Mouse (Mus musculus) liver, adult (tissue): Measurements from ENCODE around the gene Ctsd.

Source experiments
- GATA4 ChIP-seq: IDR thresholded peaks from 2 replicates; pipeline ENCODE4 v1.6.1; 2014; ENCODE audit warnings: mild to moderate bottlenecking, low read length; ENCODE audit not compliant: insufficient replicate concordance

Ctsd gene

GRCm38 (mm10) chr7:142371398-142371767 is 16.5 kb downstream of the Ctsd start:
- no peak for TF ChIP-seq GATA4

GRCm38 (mm10) chr7:142370937-142371336 is 16.9 kb downstream of the Ctsd start:
- no peak for TF ChIP-seq GATA4

- no peak for TF ChIP-seq GATA4
Measured at GRCm38 (mm10) chr7:142369820-142370219, 18.0 kb downstream of the Ctsd start.

- no peak for TF ChIP-seq GATA4
Measured at GRCm38 (mm10) chr7:142368856-142369255, 19.0 kb downstream of the Ctsd start.

GRCm38 (mm10) chr7:142363107-142363506 is 24.7 kb downstream of the Ctsd start:
- no peak for TF ChIP-seq GATA4

GRCm38 (mm10) chr7:142360743-142361142 is 27.1 kb downstream of the Ctsd start:
- no peak for TF ChIP-seq GATA4

GRCm38 (mm10) chr7:142359129-142359528 is 28.7 kb downstream of the Ctsd start:
- no peak for TF ChIP-seq GATA4

GRCm38 (mm10) chr7:142357566-142357965 is 30.3 kb downstream of the Ctsd start:
- TF ChIP-seq GATA4, result no peak

GRCm38 (mm10) chr7:142354661-142355233 is 33.1 kb downstream of the Ctsd start:
- no peak for TF ChIP-seq GATA4

GRCm38 (mm10) chr7:142353854-142354253 is 34.0 kb downstream of the Ctsd start:
- no peak for TF ChIP-seq GATA4

- TF ChIP-seq GATA4, result no peak
Measured at GRCm38 (mm10) chr7:142351569-142351968, 36.3 kb downstream of the Ctsd start.

- TF ChIP-seq GATA4, result no peak
Measured at GRCm38 (mm10) chr7:142349308-142349961, 38.4 kb downstream of the Ctsd start.

GRCm38 (mm10) chr7:142347542-142347941 is 40.3 kb downstream of the Ctsd start:
- TF ChIP-seq GATA4, result no peak

GRCm38 (mm10) chr7:142342247-142342640 is 45.6 kb downstream of the Ctsd start:
- TF ChIP-seq GATA4, result no peak

- TF ChIP-seq GATA4, result no peak
Measured at GRCm38 (mm10) chr7:142341564-142342246, 46.1 kb downstream of the Ctsd start.

GRCm38 (mm10) chr7:142340269-142340970 is 47.4 kb downstream of the Ctsd start:
- TF ChIP-seq GATA4, result no peak

GRCm38 (mm10) chr7:142335151-142335550 is 52.7 kb downstream of the Ctsd start:
- TF ChIP-seq GATA4, result no peak

GRCm38 (mm10) chr7:142334246-142334645 is 53.6 kb downstream of the Ctsd start:
- TF ChIP-seq GATA4, result no peak
